Mouse (Mus musculus) myocyte (in vitro differentiated cells): Measurements from ENCODE around the gene Lama2.

Experiments
- CEBPB ChIP-seq: IDR thresholded peaks from 2 replicates; pipeline ENCODE4 v1.6.1; 2011; ENCODE audit warnings: mild to moderate bottlenecking, moderate library complexity; ENCODE audit not compliant: poor library complexity, insufficient read depth, severe bottlenecking
- MAX ChIP-seq: IDR thresholded peaks from one replicate; pipeline ENCODE4 v1.6.1; 2011; ENCODE audit warnings: low read depth, mild to moderate bottlenecking, control low read depth
- POLR2A ChIP-seq: IDR thresholded peaks from one replicate; pipeline ENCODE4 v1.6.1; 2011; ENCODE audit warnings: low read depth, mild to moderate bottlenecking, control low read depth, moderate library complexity; ENCODE audit not compliant: insufficient read length
- REST ChIP-seq: IDR thresholded peaks from one replicate; pipeline ENCODE4 v1.6.1; 2011; ENCODE audit warnings: mild to moderate bottlenecking, control low read depth, moderate library complexity; ENCODE audit not compliant: insufficient read depth, insufficient read length
- TCF12 ChIP-seq: IDR thresholded peaks from one replicate; pipeline ENCODE4 v1.6.1; 2011; ENCODE audit warnings: mild to moderate bottlenecking, control low read depth; ENCODE audit not compliant: poor library complexity, insufficient read depth, severe bottlenecking
- USF1 ChIP-seq: IDR thresholded peaks from one replicate; pipeline ENCODE4 v1.6.1; 2011; ENCODE audit warnings: low read depth, mild to moderate bottlenecking, control low read depth, moderate library complexity

DNA sequence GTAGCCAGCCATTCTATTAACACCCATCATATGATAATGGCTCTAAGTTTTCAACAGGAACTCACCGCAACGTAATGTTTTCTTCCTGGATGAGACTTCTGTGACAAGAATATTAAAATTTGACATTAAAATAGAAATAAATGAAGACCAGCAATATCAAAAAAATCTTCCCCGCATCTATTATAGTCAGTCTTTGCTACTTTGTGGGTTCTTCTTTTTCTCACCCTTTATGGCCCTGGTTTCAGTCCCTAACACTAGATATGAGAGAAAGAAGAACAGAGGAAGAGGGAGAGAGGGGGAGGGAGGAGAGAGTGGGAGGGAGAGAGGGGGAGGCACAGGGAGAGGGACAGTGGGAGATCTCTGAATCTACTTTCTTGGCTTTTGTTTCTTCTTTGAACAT is at the start of gene Lama2:
- TF ChIP-seq REST, result no peak
- TF ChIP-seq POLR2A, result no peak
- TF ChIP-seq USF1, result no peak
- no peak for TF ChIP-seq MAX
- no peak for TF ChIP-seq TCF12
- TF ChIP-seq CEBPB, result no peak
